Mouse (Mus musculus) spleen, adult 2 months (tissue): ENCODE results near the gene Nabp2.

Experiments used
- CTCF ChIP-seq: fragments of 200-500 bp; IDR thresholded peaks from 2 replicates; pipeline ENCODE4 v1.5.1; 2011; ENCODE audit warnings: mild to moderate bottlenecking, inconsistent platforms; ENCODE audit not compliant: insufficient read depth, insufficient read length, insufficient replicate concordance; ENCODE audit errors: extremely low read depth
- POLR2A ChIP-seq: fragments of 200-500 bp; IDR thresholded peaks from 2 replicates; pipeline ENCODE4 v1.6.1; 2011; ENCODE audit warnings: low read depth, low read length, inconsistent platforms

GRCm38 (mm10) chr10:128378462-128378861 lies 32.8 kb downstream of the Nabp2 start:
- TF ChIP-seq CTCF = no peak
- TF ChIP-seq POLR2A = no peak
